Mouse (Mus musculus) CH12.LX (cell line): Measurements from ENCODE around the gene Nuak2. TPM values are rescaled to one million over a fixed set of nuclear protein-coding genes. Genes with fewer than 3 reads are reported as not detected.
A peak's percentile ranks its signal among the peaks of the same experiment; 100 is the strongest.

ENCODE experiments used
- DNase-seq: peaks from one replicate; pipeline ENCODE4 v3.0.0-alpha.2; 2013; ENCODE audit errors: extremely low read depth
- H3K27ac ChIP-seq: 2 replicates; pipeline ENCODE4 v1.5.1; 2012; ENCODE audit warnings: low read depth, mild to moderate bottlenecking, control low read depth, moderate library complexity; ENCODE audit not compliant: insufficient read depth
- H3K27me3 ChIP-seq: replicated peaks from 2 replicates; pipeline ENCODE3; 2012; ENCODE audit warnings: inconsistent platforms
- H3K36me3 ChIP-seq, 2 experiments: replicated peaks in 1 of 2; 2 replicates each; pipeline versions ENCODE3 to v1.6.1; 2012; ENCODE audit warnings: inconsistent platforms in 1 of 2, low read length in 1 of 2, mild to moderate bottlenecking in 1 of 2, mixed read lengths in 1 of 2, moderate library complexity in 1 of 2; ENCODE audit not compliant: control insufficient read depth in 1 of 2, insufficient read depth in 1 of 2
- H3K4me1 ChIP-seq, 2 experiments: 2 replicates each; pipeline ENCODE4 v1.6.1; 2012; ENCODE audit warnings: inconsistent platforms in 1 of 2, moderate library complexity in 1 of 2; ENCODE audit not compliant: insufficient read depth in 2 of 2, control insufficient read depth in 1 of 2
- H3K4me2 ChIP-seq: 2 replicates; pipeline ENCODE4 v1.6.1; 2012; ENCODE audit warnings: low read depth, mild to moderate bottlenecking, control low read depth; ENCODE audit not compliant: poor library complexity, insufficient read depth, severe bottlenecking
- H3K4me3 ChIP-seq, 3 experiments: fragments of 150-350 bp in 1 of 3; sonication (generic) in 1 of 3; replicated peaks in 1 of 3; 2 replicates each; pipeline versions ENCODE3 to v1.5.1; 2011 to 2012; ENCODE audit warnings: low read depth in 2 of 3, low read length in 2 of 3, mild to moderate bottlenecking in 2 of 3, moderate library complexity in 2 of 3, control low read depth in 1 of 3, improper control_type of control experiment in 1 of 3, inconsistent platforms in 1 of 3, mixed read lengths in 1 of 3; ENCODE audit not compliant: poor library complexity in 1 of 3
- H3K79me2 ChIP-seq: replicated peaks from 2 replicates; pipeline ENCODE4 v1.6.1; 2012; ENCODE audit warnings: mild to moderate bottlenecking, moderate library complexity; ENCODE audit not compliant: control insufficient read depth, poor library complexity, insufficient read depth, severe bottlenecking; ENCODE audit errors: extremely low read depth
- H3K9ac ChIP-seq: 2 replicates; pipeline ENCODE4 v1.6.1; 2012; ENCODE audit warnings: low read depth, mild to moderate bottlenecking, control low read depth, moderate library complexity; ENCODE audit not compliant: insufficient read depth
- H3K9me3 ChIP-seq: replicated peaks from 2 replicates; pipeline ENCODE3; 2012; ENCODE audit warnings: low read length, inconsistent platforms, mixed read lengths
- CHD1 ChIP-seq: IDR thresholded peaks from 2 replicates; pipeline ENCODE4 v1.6.1; 2012; ENCODE audit warnings: low read depth, low read length, improper control_type of control experiment, inconsistent platforms
- CHD2 ChIP-seq: IDR thresholded peaks from 2 replicates; pipeline ENCODE4 v1.6.1; 2011; ENCODE audit warnings: low read length, improper control_type of control experiment
- ETS1 ChIP-seq: conservative IDR thresholded peaks from 2 replicates; pipeline ENCODE4 v1.6.1; 2012; ENCODE audit warnings: low read depth, mild to moderate bottlenecking, inconsistent platforms, low read length, improper control_type of control experiment, moderate library complexity
- GABPA ChIP-seq: IDR thresholded peaks from 2 replicates; pipeline ENCODE4 v1.6.1; 2012; ENCODE audit warnings: low read depth, low read length, improper control_type of control experiment, inconsistent platforms; ENCODE audit not compliant: insufficient replicate concordance
- HCFC1 ChIP-seq: IDR thresholded peaks from 2 replicates; pipeline ENCODE4 v1.6.1; 2012; ENCODE audit warnings: low read depth, mild to moderate bottlenecking, inconsistent platforms, low read length, improper control_type of control experiment
- JUN ChIP-seq: IDR thresholded peaks from 2 replicates; pipeline ENCODE4 v1.6.1; 2011; ENCODE audit warnings: low read depth, mild to moderate bottlenecking, low read length, improper control_type of control experiment, moderate library complexity; ENCODE audit not compliant: insufficient read depth
- KAT2A ChIP-seq: IDR thresholded peaks from 2 replicates; pipeline ENCODE4 v1.6.1; 2012; ENCODE audit warnings: low read length, improper control_type of control experiment, inconsistent platforms; ENCODE audit not compliant: insufficient replicate concordance
- MAX ChIP-seq: IDR thresholded peaks from 2 replicates; pipeline ENCODE4 v1.6.1; 2011; ENCODE audit warnings: low read length, improper control_type of control experiment
- NRF1 ChIP-seq: IDR thresholded peaks from 2 replicates; pipeline ENCODE4 v1.6.1; 2014; ENCODE audit warnings: low read depth, mild to moderate bottlenecking, inconsistent platforms, low read length, improper control_type of control experiment, moderate library complexity
- PAX5 ChIP-seq: IDR thresholded peaks from 2 replicates; pipeline ENCODE4 v1.6.1; 2012; ENCODE audit warnings: low read length, inconsistent platforms, mixed read lengths
- RAD21 ChIP-seq: IDR thresholded peaks from 2 replicates; pipeline ENCODE4 v1.6.1; 2011; ENCODE audit warnings: low read depth, mild to moderate bottlenecking, low read length, improper control_type of control experiment, moderate library complexity
- RCOR1 ChIP-seq: conservative IDR thresholded peaks from 2 replicates; pipeline ENCODE4 v1.6.1; 2012; ENCODE audit warnings: low read depth, mild to moderate bottlenecking, inconsistent platforms, low read length, improper control_type of control experiment
- TBP ChIP-seq: conservative IDR thresholded peaks from 2 replicates; pipeline ENCODE4 v1.6.1; 2011; ENCODE audit warnings: low read depth, low read length, improper control_type of control experiment
- USF1 ChIP-seq: IDR thresholded peaks from 2 replicates; pipeline ENCODE4 v1.6.1; 2014; ENCODE audit warnings: low read depth, mild to moderate bottlenecking, inconsistent platforms, low read length, improper control_type of control experiment
- ZNF384 ChIP-seq: IDR thresholded peaks from 2 replicates; pipeline ENCODE4 v1.6.1; 2012; ENCODE audit warnings: low read depth, low read length, improper control_type of control experiment, inconsistent platforms
- dilution Hi-C: fragments of 300-500 bp; cut with MboI; formaldehyde crosslinking; loops from 2 replicates; pipeline ENCODE4 v1.14.3; 2020; ENCODE audit warnings: low sequenced_read_pairs; ENCODE audit not compliant: extremely low pct_unique_long_range_greater_than_20kb, extremely low pct_ligation_motif_present
- in situ Hi-C: fragments of 300-500 bp; cut with MboI; formaldehyde crosslinking; loops from 3 replicates; pipeline ENCODE4 v1.14.3; 2019; ENCODE audit warnings: low sequenced_read_pairs, low pct_ligation_motif_present, low pct_unique_long_range_greater_than_20kb, mixed read lengths
- polyA plus RNA-seq: library from polyadenylated mRNA; unstranded; fragments of >175 nt; gene quantifications from 2 replicates; pipeline ENCODE4 v1.2.1, GENCODE M21; 2012; ENCODE audit warnings: low read depth; ENCODE audit not compliant: insufficient read length
- total RNA-seq, 2 experiments: library from RNA; depleted of rRNA; stranded (reverse); fragments of 300-350 nt in 1 of 2; fragments of >200 nt in 1 of 2; gene quantifications; 2 replicates each; pipeline ENCODE4 v1.2.3; 2012 to 2014

The Nuak2 gene
- total and polyA plus RNA-seq, 3 experiments: 0.30 TPM; not detected in 2

- no peak for DNase-seq
- dilution Hi-C loops: no loop called here
- Histone ChIP-seq H3K9me3 (no peaks in the 10 kb centered on the region), H3K27me3 (no peaks in the 10 kb centered on the region), H3K9ac (no peak overlapping the region), H3K36me3 (no peaks in the 10 kb centered on the region), H3K4me3 (peak overlapping the region in 1 of 3 experiments; percentile 54), H3K4me2 (peak overlapping the region; percentile 74), H3K27ac (no peak overlapping the region), H3K79me2 (no peaks in the 10 kb centered on the region), H3K4me1 (peaks cover 0 to 11% of the 10 kb centered on the region in 2 experiments; a peak in 2 of 4 replicates)
- TF ChIP-seq JUN (no peak), RAD21 (no peak), HCFC1 (no peak), MAX (no peak), ZNF384 (no peak), CHD2 (no peak), GABPA (no peak), USF1 (no peak), ETS1 (no peak), CHD1 (no peak)
- in situ Hi-C loops: loop anchor here (5.0 kb wide), 1 partner anchor 36 kb away; no protein-coding TSS in a partner anchor
Observed at GRCm38 (mm10) chr1:132316625-132316994, 684 bp downstream of the Nuak2 start.

DNA sequence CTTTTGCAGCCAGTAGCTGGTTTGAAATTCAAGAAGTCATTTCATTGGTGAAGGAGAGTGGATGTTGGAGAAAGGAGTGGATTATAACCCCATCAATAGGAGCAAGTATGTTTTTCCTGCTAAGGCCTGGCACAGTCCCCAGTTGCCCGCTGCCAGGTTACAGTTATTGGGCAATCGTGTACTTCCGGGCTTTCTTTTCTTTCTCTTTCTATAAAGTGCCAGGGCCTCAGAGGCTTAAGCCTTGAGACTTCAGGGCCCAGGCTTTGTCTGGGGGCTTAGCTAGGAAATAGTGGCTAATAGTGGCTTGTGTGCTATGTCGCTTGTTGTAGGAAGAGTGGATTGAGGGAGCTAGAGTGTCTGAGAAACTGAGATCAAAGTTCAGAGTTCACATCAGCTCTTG lies 1.5 kb downstream of the Nuak2 start:
- no peak for TF ChIP-seq ZNF384
- TF ChIP-seq RAD21: no peak
- no peak for TF ChIP-seq KAT2A
- no peak for TF ChIP-seq TBP
- no peak for TF ChIP-seq GABPA
- no peak for TF ChIP-seq RCOR1
- no peak for TF ChIP-seq PAX5
- TF ChIP-seq JUN: no peak
- no peak for TF ChIP-seq NRF1
- no peak for DNase-seq
- H3K27me3 ChIP-seq: no peaks in the 10 kb centered on the region
- dilution Hi-C loops (no loop called here), in situ Hi-C loops (loop anchor here (5.0 kb wide), 1 partner anchor 35 kb away; no protein-coding TSS in a partner anchor)
- H3K9me3 ChIP-seq: no peaks in the 10 kb centered on the region
- no peaks in the 10 kb centered on the region for H3K36me3 ChIP-seq
- H3K4me1 ChIP-seq: peaks cover 0 to 5% of the 10 kb centered on the region in 2 experiments; a peak in 2 of 4 replicates
- no peak overlapping the region for H3K9ac ChIP-seq
- H3K79me2 ChIP-seq: no peaks in the 10 kb centered on the region
- H3K4me3 ChIP-seq: no peak overlapping the region
- no peak overlapping the region for H3K4me2 ChIP-seq
- no peak overlapping the region for H3K27ac ChIP-seq
